Mouse (Mus musculus) kidney, postnatal 10 days (tissue): Measurements from ENCODE around the gene Sbp.
"Not testable (repeated sequence)": the region's sequence is repeated elsewhere in the genome, so short reads cannot be mapped to it uniquely, and the experiment has no call there.

ENCODE experiments used
- DNase-seq: peaks from one replicate; pipeline ENCODE4 v3.0.0; 2021; ENCODE audit warnings: mixed read lengths

The Sbp gene

DNA sequence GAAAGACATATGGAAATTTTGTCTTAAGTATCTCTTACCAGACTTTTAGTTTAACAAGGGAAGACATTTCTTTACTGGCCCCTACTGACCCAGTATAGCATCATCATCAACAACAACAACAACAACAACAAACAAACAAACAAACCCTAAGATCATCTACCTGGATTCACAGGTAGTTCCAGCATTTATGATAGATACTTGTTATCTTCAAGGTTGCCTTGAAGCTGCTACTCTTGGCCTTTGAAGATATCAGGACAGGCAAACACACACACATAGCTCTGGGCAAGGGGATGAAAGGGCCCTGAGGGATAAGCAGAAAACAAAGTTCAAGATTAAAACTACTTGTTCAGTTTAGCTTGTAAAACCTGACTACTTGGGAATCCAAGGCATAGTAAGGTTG is at the start of gene Sbp:
TSS of gene Sbp (plus strand) at position 301 of the 400 bp plus-strand sequence.
- DNase-seq = no peak

DNA sequence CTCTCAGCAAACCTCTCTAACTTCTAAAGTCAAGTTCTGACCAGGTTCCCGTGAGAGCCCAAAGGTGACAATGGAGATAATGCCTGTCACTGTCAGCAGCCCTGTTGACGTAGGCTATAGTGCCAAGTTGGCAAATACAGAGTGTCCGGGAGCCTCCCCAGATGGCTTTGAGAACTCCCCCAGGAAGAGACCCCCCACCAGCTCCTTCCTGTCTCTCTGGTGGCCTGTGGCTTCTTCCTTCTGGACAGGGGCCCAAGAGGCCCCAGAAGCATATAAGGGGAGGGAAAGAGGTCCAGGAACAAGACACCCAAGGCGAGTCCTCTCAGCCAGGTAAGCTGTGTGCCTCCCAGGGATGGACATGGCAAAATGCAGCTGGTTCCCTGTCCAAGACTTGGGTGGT is 24.3 kb upstream of the Sbp start, which contains the start of gene Dcpp3:
TSS of gene Dcpp3 (plus strand) at position 301 of the 400 bp plus-strand sequence.
- not testable (repeated sequence) for DNase-seq

DNA sequence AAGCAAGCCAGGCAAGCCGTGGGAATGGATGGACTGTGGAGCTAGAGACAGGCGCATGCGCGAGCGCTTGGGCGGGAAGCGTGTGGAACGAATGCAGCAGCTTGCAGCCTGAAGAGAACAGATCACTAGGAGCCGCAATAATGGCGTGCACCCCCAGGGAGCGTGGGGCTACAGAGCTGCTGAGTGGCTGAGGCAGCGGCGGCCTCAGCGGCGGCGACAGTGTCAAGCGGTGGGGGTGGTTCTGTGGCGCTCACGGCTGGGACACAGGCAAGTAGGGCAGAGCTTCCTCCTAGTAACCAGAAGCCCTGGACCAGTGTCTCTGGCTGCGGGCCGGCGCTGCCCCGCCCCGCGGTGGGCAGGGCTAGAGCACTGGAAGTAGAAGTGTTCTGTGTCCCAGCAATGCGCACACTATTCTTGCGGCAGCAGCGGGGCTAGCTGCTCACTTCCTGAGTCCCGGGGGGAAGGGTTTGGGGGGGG is 16.9 kb upstream of the Sbp start:
- DNase-seq = peak; percentile 94

DNA sequence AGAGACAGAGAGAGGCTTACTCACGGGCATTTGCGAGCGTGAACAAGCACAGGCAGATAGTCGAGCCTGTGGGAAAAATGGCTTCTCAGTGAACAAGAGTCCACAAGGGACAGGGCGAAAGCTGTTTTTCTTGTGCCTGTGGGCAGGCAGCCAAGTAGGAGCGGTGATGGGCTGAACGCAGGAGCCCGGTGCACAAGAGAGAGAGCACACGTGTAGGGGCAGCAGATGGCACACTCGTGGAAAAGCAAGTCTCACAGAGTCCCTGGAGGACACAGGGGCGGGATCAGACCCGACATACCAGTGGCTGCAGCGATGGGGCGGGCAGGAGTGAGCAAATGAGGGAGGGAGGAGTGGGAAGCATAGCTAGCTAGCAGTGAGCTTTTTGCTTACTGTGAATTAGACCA is 16.4 kb upstream of the Sbp start:
- peak; percentile 82 for DNase-seq

DNA sequence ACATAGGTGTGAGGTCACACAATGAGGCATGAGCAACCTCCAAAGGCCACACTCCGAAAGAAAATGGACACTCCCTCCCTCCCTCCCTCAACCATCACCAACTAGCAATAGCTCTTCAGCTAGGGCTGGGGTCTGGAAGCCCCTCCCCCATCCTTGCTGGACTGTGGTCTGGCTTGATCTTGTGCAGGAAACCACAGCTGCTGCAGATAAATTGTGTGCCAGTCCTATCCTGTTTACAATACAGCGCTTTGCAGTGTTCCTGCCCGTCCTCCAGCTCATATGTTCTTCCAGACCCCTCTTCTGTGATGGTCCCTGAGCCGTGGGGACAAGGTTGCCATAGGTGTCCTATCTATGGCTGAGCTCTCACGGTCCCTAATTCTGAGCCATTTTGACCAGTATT is 10.3 kb upstream of the Sbp start:
- DNase-seq = no peak

DNA sequence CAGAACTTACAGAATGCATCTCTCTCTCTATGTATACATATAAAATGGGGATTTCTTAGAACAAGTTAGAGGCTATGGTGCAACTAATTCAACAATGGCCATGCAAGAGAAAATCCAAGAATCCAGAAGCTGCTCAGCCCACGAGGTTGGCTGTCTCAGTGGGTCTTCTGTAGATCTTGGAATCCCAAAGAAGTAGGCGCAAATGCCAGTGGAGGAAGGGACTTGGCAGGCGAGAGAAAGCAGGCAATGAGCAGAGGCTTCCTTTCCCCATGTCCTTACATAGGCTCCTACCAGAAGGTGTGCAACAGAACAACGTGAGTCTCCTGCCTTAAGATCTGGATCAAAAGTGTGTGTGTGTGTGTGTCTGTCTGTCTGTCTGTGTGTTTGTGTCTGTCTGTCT is 6.0 kb downstream of the Sbp start:
- DNase-seq = not testable (repeated sequence)

DNA sequence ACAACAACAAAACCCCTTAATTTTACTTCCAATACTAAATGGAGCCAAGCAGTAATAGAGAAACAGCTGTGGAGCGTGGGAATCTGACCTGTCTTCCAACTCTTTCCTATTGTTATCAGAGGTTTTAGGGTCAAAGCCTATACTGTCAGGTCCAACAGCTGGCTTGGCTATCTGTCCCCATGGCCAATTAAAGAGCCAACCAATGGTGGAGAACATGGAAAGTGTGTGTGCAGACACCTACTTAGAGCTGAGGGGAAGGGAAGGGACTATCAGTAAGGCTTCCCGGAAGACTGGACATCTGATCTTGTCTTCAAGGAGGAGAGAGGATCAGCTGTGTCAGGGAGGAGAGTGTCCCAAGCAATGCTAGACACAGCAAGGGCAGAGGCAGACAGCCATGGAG is 7.6 kb downstream of the Sbp start:
- DNase-seq = no peak

DNA sequence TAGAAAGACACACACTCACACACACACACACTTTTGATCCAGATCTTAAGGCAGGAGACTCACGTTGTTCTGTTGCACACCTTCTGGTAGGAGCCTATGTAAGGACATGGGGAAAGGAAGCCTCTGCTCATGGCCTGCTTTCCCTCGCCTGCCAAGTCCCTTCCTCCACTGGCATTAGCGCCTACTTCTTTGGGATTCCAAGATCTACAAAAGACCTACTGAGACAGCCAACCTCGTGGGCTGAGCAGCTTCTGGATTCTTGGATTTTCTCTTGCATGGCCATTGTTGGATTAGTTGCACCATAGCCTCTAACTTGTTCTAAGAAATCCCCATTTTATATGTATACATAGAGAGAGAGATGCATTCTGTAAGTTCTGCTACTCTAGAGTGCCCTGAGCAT is 9.4 kb downstream of the Sbp start:
- DNase-seq = not testable (repeated sequence)

DNA sequence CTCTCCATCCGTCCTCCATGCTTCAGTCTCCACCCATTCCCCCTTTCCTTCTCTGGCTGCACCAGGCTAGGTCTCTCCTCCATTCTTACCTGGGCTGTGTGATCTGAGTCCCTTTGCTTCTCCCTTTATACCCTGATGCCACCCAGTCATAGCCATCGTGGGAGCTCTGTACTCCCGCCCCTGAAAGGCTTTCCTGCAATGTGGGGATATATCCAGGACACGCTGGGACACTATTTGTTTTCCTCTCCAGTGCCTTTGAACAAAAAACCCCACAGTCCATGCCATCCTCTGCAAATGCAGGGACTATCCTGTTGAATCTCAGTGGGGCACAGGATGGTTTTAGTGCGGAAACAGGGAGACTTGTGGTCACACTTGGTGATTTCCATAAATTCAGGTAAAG is 13.7 kb downstream of the Sbp start, which contains the start of gene Sbpl:
TSS of gene Sbpl (minus strand) at position 101 of the 400 bp plus-strand sequence.
- no peak for DNase-seq

DNA sequence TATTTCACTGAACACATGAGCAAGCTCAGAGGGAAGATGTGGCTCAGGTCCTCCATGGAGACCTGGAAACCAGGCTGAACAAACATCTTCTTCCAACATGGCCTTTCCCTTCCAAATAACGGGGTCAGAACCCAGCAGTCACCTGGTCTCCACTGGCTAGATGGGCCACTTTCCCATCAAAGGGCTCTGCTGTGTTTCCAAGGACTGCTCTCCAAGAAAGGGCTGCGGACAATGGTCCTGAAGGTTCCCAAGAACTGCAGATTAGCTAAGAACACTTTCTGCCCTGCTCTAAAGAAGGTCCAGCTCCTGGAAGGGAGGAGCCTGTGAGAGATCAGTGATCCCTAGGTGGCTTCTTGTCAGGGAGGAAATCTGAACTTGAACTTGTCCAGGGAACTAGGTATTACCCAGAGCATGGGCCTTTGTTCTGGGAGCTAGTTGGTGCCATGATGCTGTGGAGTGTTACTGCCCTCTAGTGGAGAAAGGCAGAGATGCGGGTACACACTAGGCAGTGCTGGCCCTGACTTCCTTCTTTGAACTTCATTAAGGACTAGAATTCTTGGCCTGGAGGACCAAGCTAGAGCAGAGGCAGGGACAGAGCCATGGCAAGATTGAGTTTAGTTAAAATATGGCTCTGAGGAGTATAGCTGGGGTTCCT is 18.7 kb downstream of the Sbp start:
- peak; percentile 88 for DNase-seq

DNA sequence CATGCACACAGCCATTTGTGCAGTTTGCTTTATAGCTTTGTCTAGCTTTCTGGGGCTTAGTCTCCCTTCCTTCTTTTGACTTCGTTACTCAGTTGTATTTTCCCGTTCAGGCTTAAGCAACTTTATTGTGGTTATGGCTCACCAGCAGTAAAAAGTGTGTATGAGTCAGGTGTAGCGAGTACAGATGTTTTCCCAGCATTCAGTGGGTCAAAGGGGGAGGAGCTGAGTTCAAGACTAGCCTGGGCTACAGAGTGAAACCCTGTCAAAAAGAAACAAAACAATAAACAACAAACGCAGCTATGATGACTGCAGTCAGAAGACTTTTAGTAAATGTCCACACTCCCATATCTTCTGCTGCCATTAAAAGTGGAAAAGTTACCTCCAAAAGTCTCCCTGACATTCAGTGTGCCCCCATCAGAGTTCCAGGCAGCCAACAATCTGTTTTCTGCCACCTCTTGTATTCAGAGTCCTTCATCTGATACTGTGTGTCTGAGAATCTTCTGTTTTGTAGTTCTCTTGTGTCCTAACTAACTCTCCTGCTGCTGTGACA is 20.2 kb downstream of the Sbp start:
- DNase-seq = no peak

DNA sequence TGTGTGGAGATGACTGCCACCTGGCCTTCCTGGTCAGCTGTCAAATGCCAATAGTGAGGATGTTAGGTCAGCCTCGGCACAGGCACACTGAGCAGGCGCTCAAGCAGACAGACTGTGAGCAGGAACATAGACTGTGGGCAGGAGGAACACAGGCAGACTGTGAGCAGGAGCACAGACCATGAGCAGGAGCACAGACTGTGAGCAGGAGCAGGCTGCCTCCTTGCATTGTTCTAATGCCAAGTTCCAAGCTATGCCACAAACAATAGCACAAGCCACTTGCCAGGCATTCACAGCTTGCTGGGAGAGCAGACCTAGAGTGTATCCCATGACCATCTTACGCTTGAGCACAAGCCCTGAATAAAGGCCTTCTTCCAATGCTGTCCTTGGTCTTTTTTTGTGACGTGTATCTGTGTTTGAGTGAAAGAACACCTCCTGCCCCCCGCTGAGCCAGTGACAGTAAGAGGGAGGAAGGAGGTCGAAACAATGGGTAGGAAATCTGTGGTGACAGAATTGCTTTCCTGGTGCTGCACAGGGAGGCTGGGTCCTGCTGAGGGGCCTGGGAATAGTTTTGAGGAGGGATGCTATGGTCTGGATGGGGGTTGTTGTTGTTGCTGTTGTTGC is 24.4 kb downstream of the Sbp start:
- DNase-seq = no peak

DNA sequence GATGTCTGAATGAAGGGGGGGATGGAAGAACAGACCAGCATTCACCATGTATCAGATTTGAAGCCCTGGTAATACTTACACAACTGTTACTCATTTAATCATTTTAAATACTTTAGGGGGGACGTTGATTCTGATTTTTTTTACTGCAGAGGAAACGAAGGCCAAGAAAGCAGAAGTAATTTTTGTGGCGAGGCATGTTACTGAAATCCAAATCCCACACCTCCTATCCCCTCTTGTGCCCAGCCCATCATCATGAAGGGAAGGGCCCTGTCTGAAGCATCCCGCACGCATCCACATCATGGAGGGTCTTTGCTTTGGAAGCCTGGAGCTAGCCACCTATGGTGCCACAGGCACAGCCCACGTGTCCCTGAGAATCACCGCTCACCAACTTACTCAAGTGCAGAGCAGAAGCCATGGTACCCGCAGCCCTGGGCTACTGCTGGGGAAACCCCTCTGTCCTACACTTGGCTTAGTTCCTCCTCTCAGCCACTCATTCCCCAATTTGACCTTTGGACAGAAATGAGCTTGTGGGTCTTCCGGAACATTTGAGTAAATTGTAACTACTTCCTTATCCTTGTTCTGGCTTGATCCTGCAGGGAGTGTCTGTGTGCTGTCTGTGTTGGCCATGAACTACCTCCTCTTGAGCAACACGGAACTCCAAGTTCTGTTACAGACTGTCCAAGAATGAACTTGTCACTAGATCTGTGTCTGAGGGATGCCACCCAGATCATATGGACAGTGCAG is 25.4 kb downstream of the Sbp start:
- peak; percentile 29 for DNase-seq

DNA sequence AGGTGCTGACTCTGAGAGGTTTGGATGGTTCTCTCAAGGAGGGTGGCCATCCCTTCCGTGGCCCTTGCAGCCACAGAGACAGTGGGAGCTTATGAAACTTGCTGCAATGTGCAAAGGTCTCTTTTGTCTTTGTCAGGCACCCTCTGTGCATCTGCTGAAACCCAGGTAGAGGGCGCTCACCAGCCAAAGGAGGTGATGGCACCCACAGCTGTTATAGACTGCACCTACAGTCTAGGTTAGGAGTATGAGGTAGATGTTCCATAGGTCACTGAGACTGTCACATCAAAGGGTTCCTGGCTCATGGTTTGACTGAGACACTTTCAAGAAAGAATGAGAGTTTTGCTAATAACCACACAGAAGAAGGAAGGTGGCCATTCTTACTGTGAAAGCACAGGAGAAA is 27.3 kb downstream of the Sbp start:
- peak; percentile 48 for DNase-seq

DNA sequence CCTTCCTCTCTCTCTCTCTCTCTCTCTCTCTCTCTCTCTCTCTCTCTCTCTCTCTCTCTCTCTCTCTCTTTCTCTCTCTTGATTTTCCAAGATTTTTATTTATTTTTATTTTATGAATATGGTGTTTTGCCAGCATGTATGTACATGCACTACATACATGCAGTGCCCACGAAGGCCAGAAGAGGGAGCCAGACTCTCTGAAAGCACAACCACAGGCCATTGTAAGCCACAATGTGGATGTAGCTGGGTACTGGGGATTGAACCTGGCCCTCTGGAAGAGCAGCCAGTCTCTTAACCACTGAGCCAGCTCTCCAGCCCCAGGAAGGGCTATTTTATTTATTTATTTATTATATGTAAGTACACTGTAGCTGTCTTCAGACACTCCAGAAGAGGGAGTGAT is 27.8 kb downstream of the Sbp start:
- DNase-seq = peak; percentile 90

DNA sequence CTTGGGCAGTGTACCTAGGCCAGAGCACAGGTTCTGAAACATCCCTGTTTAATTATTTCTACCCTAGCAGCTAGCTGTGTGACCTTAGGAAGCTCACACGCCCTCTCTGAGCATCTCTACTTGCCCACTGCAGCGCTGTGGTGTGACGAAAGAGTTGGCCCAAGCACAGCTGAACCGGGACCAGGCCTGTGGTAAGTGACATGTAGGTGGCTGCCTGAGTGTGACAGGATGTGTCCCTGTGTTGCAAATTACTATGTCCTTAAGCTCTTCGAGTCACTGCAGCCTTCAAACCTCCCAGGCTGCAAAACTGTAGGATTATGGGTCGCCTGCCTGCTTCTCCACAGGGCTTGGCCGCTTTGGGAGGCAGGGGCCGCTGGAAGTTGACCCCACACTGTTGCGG is 29.8 kb downstream of the Sbp start:
- no peak for DNase-seq

DNA sequence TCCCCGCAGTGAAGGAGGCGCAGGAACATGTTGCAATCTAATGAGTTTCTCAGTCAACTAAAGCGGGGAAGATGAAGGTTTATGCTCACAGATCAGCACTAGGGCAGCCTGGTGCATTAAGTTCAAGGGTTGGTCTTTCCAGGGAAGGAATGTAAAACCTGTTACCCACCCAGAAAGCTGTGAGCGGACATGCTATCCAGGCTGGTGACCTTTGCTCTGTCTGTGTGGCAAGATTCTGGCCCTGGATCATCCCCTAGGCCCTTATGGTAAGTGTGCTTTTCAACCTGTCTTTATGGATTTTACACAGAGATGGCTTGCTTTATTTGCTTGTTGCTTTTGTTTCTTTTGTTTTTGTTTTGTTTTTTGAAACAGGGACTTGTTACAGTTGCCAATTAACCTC is 35.2 kb downstream of the Sbp start:
- peak; percentile 45 for DNase-seq

DNA sequence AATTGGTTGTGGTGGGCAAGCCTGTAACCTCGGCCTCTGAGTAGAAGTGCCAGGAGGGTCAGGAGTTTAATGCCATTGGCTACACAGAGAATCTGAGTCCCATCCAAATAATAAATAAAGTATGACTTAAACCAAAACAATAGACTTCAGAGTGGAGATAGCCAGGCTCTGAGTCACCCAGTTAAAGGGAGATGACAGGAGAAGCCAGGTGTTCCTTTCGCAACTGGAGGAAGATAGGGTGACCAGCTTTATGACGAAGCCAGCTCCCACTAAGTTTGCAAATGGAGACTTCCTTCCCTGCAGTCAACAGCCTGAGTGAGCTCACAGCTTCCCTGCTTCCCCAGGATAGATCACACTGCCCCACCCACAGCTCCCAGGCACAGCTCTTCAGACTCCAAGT is 38.0 kb downstream of the Sbp start:
- DNase-seq = no peak

DNA sequence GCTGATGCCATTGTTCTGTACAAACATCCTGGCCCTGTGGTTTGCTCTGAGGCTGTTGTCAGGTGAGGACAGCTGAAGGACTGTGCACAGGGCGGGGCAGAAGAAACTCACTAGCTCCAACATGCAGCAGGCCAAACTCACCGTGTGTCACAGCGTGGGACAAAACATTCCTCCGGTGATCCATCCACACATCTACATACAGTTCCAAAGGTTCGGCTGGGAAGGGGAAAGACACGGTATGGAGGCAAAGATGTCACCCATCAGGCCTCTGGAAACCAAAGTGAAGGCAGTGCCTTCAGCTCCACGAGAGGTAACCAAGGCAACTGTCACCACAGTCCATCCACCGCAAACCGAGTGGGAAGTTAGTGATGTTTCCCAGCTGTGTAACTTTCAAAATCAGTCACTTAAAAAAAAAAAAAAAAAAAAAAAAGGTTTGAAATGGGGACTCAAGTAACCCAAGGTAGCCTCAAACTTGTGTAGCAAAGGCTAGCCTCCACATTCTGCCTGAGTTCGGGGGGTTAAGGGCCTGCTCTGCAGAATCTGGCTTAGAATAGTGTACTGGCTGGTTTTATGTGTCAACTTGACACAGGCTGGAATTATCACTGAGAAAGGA is 38.9 kb downstream of the Sbp start, which contains the start of gene Prss30:
TSS of gene Prss30 (minus strand) at position 270 of the 613 bp plus-strand sequence.
- no peak for DNase-seq

DNA sequence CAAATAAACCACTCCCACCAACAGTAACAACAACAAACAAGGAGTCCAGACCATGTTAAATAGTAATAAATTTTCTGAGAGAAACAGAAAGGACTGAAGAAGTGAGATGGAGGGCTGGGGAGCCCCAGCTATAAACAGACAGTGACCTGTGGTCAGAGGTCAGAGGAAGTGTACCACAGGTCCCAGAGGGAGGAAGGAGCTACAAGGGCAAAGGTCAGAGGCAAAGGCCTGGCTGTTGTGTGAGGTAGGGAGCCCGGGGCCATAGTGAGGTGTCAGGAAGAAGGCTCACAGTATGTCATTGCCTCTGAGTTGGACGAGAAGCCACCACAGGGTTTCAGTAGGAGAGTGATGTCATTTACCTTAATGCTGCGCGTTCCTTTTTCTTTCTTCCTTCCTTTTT is 41.4 kb downstream of the Sbp start:
- DNase-seq = no peak

DNA sequence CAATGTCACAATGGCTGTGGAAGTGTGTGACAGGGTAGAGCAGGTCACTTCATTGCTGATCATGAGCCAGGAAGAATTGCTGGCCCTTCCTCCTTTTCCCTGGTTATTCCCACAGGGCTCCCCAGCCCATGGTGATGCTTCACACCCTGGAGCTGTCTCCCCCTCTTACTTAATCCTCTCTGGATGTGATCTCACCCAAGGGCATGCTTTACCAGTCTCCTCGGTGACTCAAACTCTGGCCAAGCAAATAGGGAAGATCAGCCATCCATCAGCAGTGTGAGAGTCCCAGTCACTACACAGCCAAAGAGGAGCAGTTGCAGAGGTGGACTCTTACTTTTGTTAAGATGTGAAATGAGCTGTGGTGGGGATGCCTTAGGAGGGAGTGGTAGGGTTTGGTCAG is 43.5 kb downstream of the Sbp start:
- no peak for DNase-seq

DNA sequence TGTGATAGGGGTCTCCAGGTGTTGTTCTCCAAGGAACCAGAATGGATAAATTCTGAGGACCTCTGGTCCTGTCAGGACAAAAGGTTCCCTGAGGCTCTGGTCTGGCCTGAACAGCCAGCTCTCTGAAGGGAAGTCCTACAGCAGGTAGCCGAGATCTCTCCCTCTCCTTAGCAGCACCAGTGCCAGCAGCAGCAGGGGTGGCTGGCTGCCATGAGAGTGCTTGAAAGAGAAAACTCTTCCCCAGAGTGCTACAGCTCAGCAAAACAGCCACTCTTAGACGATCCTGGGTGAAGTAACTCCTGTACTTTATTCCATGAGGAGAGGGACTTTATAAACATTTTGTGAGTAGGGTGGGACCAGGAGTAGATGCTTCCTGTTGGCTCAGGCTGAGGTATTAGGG is 48.3 kb downstream of the Sbp start:
- no peak for DNase-seq
